Mouse (Mus musculus) E14TG2a.4 (cell line): ENCODE data around the gene Xntrpc.

Experiments
- CTCF ChIP-seq: conservative IDR thresholded peaks from 2 replicates; pipeline ENCODE4 v1.5.1; 2014; ENCODE audit warnings: low read length
- NANOG ChIP-seq: IDR thresholded peaks from 2 replicates; pipeline ENCODE4 v1.6.1; 2014; ENCODE audit warnings: borderline replicate concordance, low read length, mixed read lengths
- POU5F1 ChIP-seq: IDR thresholded peaks from 2 replicates; pipeline ENCODE4 v1.6.1; 2014; ENCODE audit warnings: low read length, borderline replicate concordance

GRCm38 (mm10) chr7:102106700-102107141, 41.2 kb downstream of the Xntrpc start:
- TF ChIP-seq CTCF (no peak), POU5F1 (no peak), NANOG (no peak)
